Mouse (Mus musculus) adrenal gland, adult 2 months (tissue): ENCODE results near the gene Olfr1232. TPM values are rescaled to one million over a fixed set of nuclear protein-coding genes. Genes with fewer than 3 reads are reported as not detected.

Source experiments
- DNase-seq: peaks from one replicate; pipeline ENCODE4 v3.0.0; 2021
- long read RNA-seq: library from polyadenylated mRNA; stranded (forward); transcript quantifications from one replicate; pipeline ENCODE4 v2.0.0, GENCODE M21; 2021
- polyA plus RNA-seq: library from polyadenylated mRNA; depleted of rRNA; stranded (reverse); fragments of >200 nt; gene quantifications from 2 replicates; pipeline ENCODE4 v1.2.3, GENCODE M21; 2012; rRNA removed
- total RNA-seq, 2 experiments: library from RNA; stranded (reverse); gene quantifications; 2 replicates each; pipeline ENCODE4 v1.2.3; 2021

The Olfr1232 gene
- not detected for total RNA-seq
- polyA plus RNA-seq: not detected in 2 replicates
- long read RNA-seq: 0 reads

- no peak for DNase-seq
Measured at GRCm38 (mm10) chr2:89329575-89329974, at the start of gene Olfr1232. Gene Olfr1232, minus strand, starts transcription at chr2:89329675.

GRCm38 (mm10) chr2:89364765-89365164 lies 35.3 kb upstream of the Olfr1232 start, which contains the start of gene Olfr1234:
Gene Olfr1234, minus strand, starts transcription at chr2:89364865.
- DNase-seq: no peak

GRCm38 (mm10) chr2:89342298-89342697 lies 12.8 kb upstream of the Olfr1232 start, which contains the start of gene Olfr1233:
Gene Olfr1233, minus strand, starts transcription at chr2:89342398.
- DNase-seq: no peak

GRCm38 (mm10) chr2:89306974-89307373 lies 22.5 kb downstream of the Olfr1232 start, which contains the start of gene Olfr1231:
Gene Olfr1231, minus strand, starts transcription at chr2:89307074.
- DNase-seq: no peak

- DNase-seq: no peak
Measured at GRCm38 (mm10) chr2:89297168-89297567, 32.3 kb downstream of the Olfr1232 start, which contains the start of gene Olfr1230. Gene Olfr1230, minus strand, starts transcription at chr2:89297268.

GRCm38 (mm10) chr2:89287914-89288313 lies 41.6 kb downstream of the Olfr1232 start, which contains the start of gene Olfr1229:
Gene Olfr1229, minus strand, starts transcription at chr2:89288014.
- DNase-seq: no peak

Other genes with a start within 250 kb of the Olfr1232 start
- not detected for gene Olfr1219, start 246.2 kb downstream of the Olfr1232 start, total RNA-seq
- not detected in 2 replicates for gene Olfr1219, start 246.2 kb downstream of the Olfr1232 start, polyA plus RNA-seq
- gene Olfr1220, start 222.8 kb downstream of the Olfr1232 start, total RNA-seq: not detected
- not detected in 2 replicates for gene Olfr1220, start 222.8 kb downstream of the Olfr1232 start, polyA plus RNA-seq
- not detected for gene Olfr1221, start 212.4 kb downstream of the Olfr1232 start, total RNA-seq
- not detected in 2 replicates for gene Olfr1221, start 212.4 kb downstream of the Olfr1232 start, polyA plus RNA-seq
- not detected for gene Olfr1222, start 196.6 kb downstream of the Olfr1232 start, total RNA-seq
- not detected in 2 replicates for gene Olfr1222, start 196.6 kb downstream of the Olfr1232 start, polyA plus RNA-seq
- gene Olfr1223, start 178.1 kb downstream of the Olfr1232 start, total RNA-seq: not detected
- gene Olfr1223, start 178.1 kb downstream of the Olfr1232 start, polyA plus RNA-seq: not detected in 2 replicates
- gene Olfr1224-ps1, start 165.6 kb downstream of the Olfr1232 start, total RNA-seq: not detected
- gene Olfr1224-ps1, start 165.6 kb downstream of the Olfr1232 start, polyA plus RNA-seq: not detected in 2 replicates
- not detected for gene Olfr1225, start 155.0 kb downstream of the Olfr1232 start, total RNA-seq
- not detected in 2 replicates for gene Olfr1225, start 155.0 kb downstream of the Olfr1232 start, polyA plus RNA-seq
- gene Olfr1226, start 129.6 kb downstream of the Olfr1232 start, total RNA-seq: not detected
- gene Olfr1226, start 129.6 kb downstream of the Olfr1232 start, polyA plus RNA-seq: not detected in 2 replicates
- not detected for gene Olfr1228, start 75.6 kb downstream of the Olfr1232 start, total RNA-seq
- gene Olfr1228, start 75.6 kb downstream of the Olfr1232 start, polyA plus RNA-seq: not detected in 2 replicates
- gene Olfr1229, start 41.7 kb downstream of the Olfr1232 start, total RNA-seq: not detected
- gene Olfr1229, start 41.7 kb downstream of the Olfr1232 start, polyA plus RNA-seq: not detected in 2 replicates
- not detected for gene Olfr1230, start 32.4 kb downstream of the Olfr1232 start, total RNA-seq
- gene Olfr1230, start 32.4 kb downstream of the Olfr1232 start, polyA plus RNA-seq: not detected in 2 replicates
- gene Olfr1231, start 22.6 kb downstream of the Olfr1232 start, total RNA-seq: not detected
- not detected in 2 replicates for gene Olfr1231, start 22.6 kb downstream of the Olfr1232 start, polyA plus RNA-seq
- not detected for gene Olfr1233, start 12.7 kb upstream of the Olfr1232 start, total RNA-seq
- gene Olfr1233, start 12.7 kb upstream of the Olfr1232 start, polyA plus RNA-seq: not detected in 2 replicates
- gene Olfr1234, start 35.2 kb upstream of the Olfr1232 start, total RNA-seq: not detected
- gene Olfr1234, start 35.2 kb upstream of the Olfr1232 start, polyA plus RNA-seq: not detected in 2 replicates
- not detected for gene Olfr1238, start 80.0 kb upstream of the Olfr1232 start, total RNA-seq
- gene Olfr1238, start 80.0 kb upstream of the Olfr1232 start, polyA plus RNA-seq: not detected in 2 replicates
- not detected for gene Olfr1239, start 90.7 kb upstream of the Olfr1232 start, total RNA-seq
- not detected in 2 replicates for gene Olfr1239, start 90.7 kb upstream of the Olfr1232 start, polyA plus RNA-seq
- gene Olfr1240, start 113.3 kb upstream of the Olfr1232 start, total RNA-seq: not detected
- not detected in 2 replicates for gene Olfr1240, start 113.3 kb upstream of the Olfr1232 start, polyA plus RNA-seq
- not detected for gene Olfr1241, start 157.5 kb upstream of the Olfr1232 start, total RNA-seq
- not detected in 2 replicates for gene Olfr1241, start 157.5 kb upstream of the Olfr1232 start, polyA plus RNA-seq
- not detected for gene Olfr1242, start 168.7 kb upstream of the Olfr1232 start, total RNA-seq
- gene Olfr1242, start 168.7 kb upstream of the Olfr1232 start, polyA plus RNA-seq: not detected in 2 replicates
- not detected for gene Olfr1243, start 201.8 kb upstream of the Olfr1232 start, total RNA-seq
- not detected in 2 replicates for gene Olfr1243, start 201.8 kb upstream of the Olfr1232 start, polyA plus RNA-seq
- gene Olfr1245, start 248.8 kb upstream of the Olfr1232 start, total RNA-seq: not detected
- gene Olfr1245, start 248.8 kb upstream of the Olfr1232 start, polyA plus RNA-seq: not detected in 2 replicates